Mouse (Mus musculus): Measurements from ENCODE around the gene Nol4l.
A peak's percentile ranks its signal among the peaks of the same experiment; 100 is the strongest.

Nol4l gene

DNA sequence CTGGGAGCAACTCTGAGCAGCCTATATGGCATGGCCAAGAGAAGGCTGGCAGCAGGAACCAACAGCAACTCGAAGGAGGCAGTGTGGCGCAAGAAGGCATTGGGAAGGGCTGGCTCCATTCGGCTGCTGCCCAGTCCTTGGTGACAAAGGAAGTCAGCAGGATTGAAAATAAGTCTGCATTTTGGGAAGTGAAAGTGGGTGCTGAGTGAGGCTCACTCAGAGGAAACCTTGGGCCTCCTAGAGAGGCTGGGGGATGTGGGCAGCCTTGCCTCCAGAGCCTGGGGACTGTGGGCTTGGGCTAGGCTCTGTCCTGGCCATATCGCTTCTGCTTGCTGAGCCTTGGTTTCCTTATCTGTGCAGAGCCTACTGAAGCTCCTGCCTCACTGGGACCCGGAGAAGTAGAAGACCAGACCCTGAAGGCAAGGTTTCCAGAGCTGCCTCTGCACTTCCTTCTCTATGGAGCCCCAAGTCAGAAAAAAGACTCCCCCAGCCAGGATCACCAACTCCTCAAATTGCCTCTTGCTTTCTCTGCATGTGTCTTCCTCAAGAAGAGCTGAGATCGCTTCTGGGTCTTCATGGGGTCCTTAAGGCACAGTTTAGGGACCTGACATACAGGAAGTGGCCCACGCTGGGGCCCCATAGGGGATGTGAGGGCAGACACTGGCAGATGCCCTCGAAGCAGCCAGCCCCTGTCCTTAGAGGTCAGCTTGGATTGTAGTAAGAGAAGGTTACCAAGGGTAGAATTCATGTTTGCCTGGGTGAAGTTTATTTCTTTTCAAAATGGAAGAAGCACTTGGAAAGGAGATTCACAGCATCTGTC is 14.3 kb upstream of the Nol4l start:
- no peak for DNase-seq (ENCODE audit: low read depth, low spot score)

DNA sequence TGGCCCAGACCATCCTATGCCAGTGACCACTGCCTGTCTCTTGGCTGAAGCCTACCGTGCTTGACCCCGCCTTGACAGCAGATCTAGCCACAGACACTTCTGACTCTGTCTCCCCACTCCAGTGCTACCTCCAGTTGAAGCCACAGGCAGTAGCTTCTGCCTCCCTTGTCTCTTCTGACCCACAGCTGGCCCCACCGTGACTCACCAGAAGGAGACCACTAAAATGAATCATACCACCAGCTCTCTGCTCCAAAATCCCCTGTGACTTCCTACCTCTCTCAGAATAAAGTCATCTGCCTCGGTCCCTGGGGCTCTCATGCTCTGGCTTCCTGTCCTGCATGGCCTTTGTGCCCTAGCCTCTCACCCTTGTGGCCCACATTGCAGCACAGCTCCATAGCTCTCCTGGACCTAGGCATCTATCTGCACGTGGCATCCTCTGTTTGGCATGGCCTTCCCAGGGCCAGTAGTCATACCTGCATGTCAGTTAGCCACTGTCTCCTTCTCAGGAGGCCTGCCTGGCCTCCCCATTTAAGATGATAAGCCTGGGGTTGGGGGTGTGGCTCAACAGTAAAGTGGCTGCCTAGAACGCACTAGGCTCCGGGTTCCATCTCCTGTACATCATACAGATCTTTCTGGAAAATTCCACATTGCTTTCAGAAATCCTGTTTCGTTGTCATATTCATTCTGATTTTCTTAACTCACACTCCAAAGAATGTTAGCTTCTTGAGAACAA is 13.3 kb upstream of the Nol4l start:
- no peak for DNase-seq (ENCODE audit: low read depth, low spot score)

DNA sequence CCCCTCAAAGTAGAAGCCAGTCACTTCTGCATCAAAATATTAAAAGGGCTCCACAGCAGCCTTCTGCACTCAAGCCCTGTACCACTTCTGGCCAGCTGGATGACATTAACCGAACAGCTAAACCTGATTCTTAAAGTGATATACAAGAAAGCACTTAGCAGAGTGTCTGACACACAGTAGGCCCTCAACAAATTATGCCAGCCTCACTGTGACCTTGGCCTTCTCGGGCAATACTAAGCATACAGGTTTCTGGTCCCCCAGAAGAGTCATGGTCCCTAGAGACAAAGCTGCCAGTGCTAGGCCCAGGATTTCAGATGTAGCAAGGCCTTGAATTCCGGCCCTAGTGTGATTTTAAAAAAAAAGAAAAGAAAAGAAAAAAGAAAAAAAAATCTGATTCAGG is 9.1 kb upstream of the Nol4l start:
- no peak for DNase-seq (ENCODE audit: low read depth, low spot score)

- DNase-seq (ENCODE audit: low read depth, low spot score): no peak
Measured at GRCm38 (mm10) chr2:153533981-153534380, 4.2 kb upstream of the Nol4l start.

- peak; percentile 51 for DNase-seq (ENCODE audit: low read depth, low spot score)
Measured at GRCm38 (mm10) chr2:153530948-153531347, 1.2 kb upstream of the Nol4l start.

DNA sequence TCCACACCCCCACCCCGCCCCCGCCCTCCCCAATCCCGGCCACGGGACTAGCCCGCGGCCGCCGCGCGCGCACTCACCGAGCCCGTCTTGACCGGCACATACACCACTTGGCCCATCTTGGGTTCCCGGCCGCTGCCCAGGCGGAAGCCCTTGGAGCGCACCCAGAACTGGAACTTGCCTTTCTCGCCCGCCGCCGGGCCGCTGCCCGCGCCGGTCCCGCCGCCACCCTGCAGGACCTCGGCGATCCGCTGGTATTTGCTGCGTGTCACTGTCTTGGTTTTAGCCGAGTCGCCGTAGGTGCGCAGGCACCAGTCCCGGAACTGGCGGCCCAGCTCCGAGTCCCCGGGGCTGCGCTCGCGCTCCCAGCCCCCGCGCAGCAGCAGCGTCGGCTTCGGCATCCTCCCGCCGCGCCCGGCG is 398 bp downstream of the Nol4l start:
- peak; percentile 64 for DNase-seq (ENCODE audit: low read depth, low spot score)

- peak; percentile 70 for DNase-seq (ENCODE audit: low read depth, low spot score)
Measured at GRCm38 (mm10) chr2:153528571-153529364, 1.0 kb downstream of the Nol4l start.

DNA sequence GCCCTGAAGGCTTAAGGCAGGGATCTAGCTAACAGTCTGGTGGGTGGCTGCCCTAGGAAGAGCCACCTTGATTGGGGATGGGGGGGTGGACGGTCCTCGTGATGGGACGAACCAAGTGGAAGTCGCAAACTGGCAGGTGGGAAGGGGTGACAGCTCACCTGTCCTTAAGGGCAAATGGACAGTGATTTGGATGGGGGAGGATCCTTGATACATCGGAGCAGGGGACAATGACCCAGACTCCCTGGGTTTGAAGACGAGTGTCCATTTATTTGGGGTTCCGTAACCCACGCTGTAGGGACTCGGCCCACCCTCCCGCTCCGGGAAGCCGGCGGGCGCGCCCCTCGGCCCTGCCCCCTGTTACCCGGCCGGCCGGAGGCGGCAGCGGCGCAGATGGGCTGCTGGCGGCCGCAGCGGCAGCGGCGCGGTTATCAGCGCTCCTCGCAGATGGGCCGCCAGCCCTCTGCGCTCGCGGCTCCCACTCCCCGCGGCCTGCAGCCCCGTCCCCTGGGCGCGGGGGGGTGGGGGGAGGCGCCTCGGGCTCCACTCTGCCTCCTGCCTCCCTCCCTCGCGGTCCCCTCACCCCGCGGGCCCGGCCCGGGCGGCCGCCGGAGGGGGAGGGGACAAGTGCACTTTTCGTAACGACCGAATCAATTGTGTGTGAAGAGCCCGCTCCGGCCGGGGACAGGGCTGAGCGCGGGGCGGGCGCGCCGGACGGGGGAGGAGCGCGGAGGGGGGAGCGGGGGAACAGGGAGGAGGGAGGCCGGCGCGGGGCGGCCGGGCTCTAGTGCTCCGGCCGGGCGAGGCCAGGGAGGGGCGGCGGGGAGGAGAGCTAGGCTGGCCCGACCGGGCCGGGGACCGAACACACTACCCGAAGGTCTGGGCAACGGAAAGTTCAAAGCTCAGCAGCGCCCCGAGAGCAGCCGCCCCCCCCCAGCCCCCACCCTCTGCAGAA is 1.9 kb downstream of the Nol4l start:
- peak; percentile 57 for DNase-seq (ENCODE audit: low read depth, low spot score)

DNA sequence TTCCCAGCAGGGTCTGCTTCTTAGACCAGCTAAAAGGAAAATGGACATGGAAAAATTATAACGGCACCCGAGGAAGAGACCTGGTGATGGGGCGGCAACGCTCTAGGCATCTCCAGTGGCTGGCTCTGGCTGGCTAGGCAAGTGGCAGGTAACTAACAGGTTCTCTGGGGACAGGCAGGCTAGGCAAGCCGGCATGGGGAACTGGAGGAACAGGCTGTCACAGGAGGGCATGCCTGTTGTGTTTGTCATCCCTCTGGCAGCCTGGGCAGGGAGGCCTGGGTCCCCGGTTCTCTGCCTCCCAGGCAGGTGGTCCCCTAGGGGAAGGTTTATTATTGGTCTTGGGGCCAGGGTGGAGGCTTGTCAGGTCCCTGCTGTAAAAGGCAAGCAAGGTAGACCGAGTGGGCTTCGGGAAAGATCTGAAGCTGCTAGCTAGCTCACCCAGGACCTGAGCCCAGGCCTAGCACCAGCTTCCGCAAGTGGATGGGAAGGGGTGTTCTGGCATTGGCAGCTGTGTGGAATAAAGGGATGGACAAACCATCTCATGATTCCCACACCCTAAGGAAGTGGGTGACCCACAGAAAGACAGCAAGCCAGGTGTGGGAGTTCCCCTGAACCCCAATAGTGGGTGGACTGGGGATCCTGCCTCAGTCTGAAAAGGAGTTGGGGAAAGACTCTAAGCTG is 2.8 kb downstream of the Nol4l start:
- DNase-seq (ENCODE audit: low read depth, low spot score): peak; percentile 39

GRCm38 (mm10) chr2:153525906-153526311 is 3.9 kb downstream of the Nol4l start:
- peak; percentile 87 for DNase-seq (ENCODE audit: low read depth, low spot score)

DNA sequence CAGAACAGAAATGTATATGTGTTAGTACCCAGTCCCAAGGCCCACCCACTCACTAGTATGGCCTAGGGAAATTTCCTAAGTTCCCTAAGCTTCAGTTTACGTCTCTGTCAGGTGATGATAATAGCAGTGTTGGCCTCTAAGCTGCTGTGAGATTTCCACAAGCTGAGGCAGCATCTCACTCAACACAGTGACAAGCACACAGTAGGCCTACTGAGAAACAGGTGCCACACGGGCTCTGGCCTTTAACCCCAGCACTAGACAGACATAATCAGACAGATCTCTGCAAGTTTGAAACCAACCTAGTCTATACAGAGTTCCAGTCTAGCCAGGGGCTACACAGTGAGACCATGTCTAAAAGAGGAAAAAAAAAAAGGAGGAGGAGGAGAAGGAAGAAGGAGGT is 5.0 kb downstream of the Nol4l start:
- no peak for DNase-seq (ENCODE audit: low read depth, low spot score)

DNA sequence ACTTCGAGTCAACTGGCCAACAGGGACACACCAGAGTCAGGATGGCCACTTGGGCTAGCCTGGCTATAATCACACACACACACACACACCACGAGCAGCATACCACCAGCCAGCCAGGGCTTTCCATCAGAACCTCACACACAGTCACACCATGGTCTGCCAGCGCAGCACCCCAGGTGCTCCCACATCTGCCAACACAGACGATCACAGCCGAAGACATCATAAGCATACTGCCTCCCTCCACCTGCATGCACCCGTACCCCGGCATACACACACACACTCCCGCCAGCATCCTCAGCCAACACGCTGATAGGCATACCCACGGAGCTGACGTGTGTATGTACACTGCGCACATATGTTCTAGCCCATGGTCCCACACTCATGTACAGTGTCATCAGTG is 6.1 kb downstream of the Nol4l start:
- no peak for DNase-seq (ENCODE audit: low read depth, low spot score)

DNA sequence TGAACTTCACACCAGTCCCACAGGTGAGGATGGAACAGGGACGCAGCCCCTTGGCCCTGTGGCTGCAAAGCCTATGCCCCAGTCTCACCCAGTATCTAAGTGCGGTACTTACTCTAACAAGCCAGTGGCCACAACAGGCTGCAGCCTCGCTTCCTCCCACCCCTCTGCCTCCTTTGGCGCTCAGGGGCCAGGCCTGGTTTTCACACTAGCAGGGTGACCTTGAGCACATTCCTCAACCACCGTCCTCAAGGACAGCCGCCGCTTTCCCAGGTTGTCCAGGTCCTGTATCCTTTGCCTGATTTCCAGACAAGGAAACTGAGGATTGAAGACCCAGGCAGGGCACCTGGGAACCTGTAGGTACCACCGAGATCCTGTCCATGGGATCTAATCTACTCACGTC is 6.6 kb downstream of the Nol4l start:
- no peak for DNase-seq (ENCODE audit: low read depth, low spot score)

DNA sequence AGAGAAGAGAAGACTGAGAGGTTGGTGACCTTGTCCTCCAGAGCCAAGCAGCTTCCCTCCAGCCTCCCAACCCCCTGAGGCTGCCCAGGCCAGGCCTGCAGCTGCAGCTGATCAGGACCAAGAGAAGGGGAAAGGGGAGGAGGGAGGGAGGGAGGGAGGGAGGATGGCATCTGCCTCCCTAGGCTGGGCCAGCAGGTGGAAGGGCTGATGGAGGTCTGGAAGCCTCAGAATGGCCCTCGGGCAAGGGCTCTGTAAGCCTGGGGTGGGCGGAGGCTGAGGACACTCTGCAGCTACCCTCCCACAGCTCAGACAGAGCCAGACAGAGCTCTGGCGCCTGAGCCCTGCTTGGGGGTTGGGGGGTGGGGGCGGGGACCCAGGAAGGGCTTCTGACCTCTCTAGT is 7.5 kb downstream of the Nol4l start:
- DNase-seq (ENCODE audit: low read depth, low spot score): no peak

GRCm38 (mm10) chr2:153520057-153520456 is 9.7 kb downstream of the Nol4l start:
- no peak for DNase-seq (ENCODE audit: low read depth, low spot score)

DNA sequence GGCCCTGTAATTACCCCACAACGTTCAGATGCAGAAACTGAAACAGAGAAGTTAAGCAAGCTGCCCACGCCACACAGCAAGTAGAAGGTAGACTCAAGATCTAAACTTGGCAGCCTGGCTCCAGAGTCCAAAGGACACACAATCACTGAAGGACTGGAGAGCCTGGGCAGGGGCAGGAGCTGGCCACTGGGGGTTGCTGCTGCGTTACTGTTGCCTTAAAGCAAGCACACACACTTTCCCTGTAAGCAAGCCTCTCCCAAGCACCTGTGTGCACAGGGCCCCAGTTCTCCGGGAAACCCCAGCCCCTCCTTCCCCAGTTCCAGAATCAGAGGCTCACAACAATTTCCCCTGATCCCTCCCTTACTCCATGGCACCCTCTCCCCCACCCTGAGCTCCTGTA is 12.8 kb downstream of the Nol4l start:
- peak; percentile 24 for DNase-seq (ENCODE audit: low read depth, low spot score)

- DNase-seq (ENCODE audit: low read depth, low spot score): no peak
Measured at GRCm38 (mm10) chr2:153515582-153515981, 14.2 kb downstream of the Nol4l start.

DNA sequence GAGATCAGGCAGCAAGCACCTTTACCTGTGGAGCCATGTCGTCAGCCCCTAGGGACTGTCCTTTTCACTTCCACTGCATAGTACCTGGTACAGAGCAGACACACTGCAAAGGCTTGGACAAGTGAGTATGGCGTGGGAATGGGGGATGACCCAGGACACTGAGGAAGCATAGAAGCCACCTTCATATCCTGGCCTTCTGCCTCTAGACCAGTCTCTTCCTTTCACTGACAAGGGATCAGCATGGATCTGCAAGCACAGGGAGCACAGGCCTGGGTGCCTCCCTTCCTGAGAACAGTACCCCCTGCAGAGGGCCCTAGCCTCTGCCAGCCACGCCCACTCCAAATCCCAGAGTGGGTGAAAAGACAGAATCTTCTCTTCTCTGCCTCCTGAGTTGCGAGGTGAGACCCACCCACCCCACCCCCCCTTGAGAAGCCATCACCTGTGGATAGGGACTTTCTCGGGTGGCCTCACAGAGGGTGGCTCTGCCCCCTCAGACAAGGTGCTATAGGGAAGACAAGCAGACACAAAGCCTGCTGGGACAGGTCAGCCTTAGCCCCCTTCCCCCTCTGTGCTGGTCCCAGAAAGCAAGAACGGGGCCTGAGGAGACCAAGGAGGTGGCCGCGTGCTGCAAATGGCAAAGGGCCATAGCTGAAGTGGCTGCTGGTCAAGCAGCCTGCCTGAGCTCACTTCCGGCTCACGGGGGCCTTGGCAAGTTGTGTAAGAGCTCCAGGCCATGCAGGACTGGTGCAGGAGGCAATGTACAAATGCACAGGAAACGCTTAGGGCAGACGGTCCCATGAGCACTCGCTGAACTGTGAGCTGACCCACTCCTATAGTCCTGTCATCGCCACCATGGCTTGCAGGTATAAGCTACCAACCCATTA is 15.0 kb downstream of the Nol4l start:
- DNase-seq (ENCODE audit: low read depth, low spot score): no peak

GRCm38 (mm10) chr2:153513983-153514382 is 15.8 kb downstream of the Nol4l start:
- no peak for DNase-seq (ENCODE audit: low read depth, low spot score)

Measured in CD4-positive, CD25-positive, alpha-beta regulatory T cell, adult 2 months (primary cell).